Mouse (Mus musculus): ENCODE results near the gene Nhsl2. TPM values are rescaled to one million over a fixed set of nuclear protein-coding genes. Genes with fewer than 3 reads are reported as not detected.

Gene Nhsl2
- polyA plus RNA-seq, 1 experiment from 2014 or later = 13.0 TPM

- Histone ChIP-seq H3K9me3 (no peaks in the 10 kb centered on the region), H3K9ac (no peak overlapping the region), H3K27ac (no peak overlapping the region; the same call in 1 of the 2 replicates), H3K4me2 (no peak overlapping the region), H3K36me3 (no peaks in the 10 kb centered on the region), H3K4me1 (no peaks in the 10 kb centered on the region), H3K27me3 (peaks cover 57% of the 10 kb centered on the region), H3K4me3 (no peak overlapping the region)
- ATAC-seq (ENCODE audit: insufficient number of reproducible peaks, insufficient read depth, low FRiP score, low TSS enrichment, low read depth) = no peak
- 40% methylated on average over 2 of the region's 2 CpGs for WGBS
Measured at GRCm38 (mm10) chrX:101874901-101875300, 25.7 kb downstream of the Nhsl2 start.

GRCm38 (mm10) chrX:101876136-101876535, 27.0 kb downstream of the Nhsl2 start:
- Histone ChIP-seq H3K27me3 (peaks cover 62% of the 10 kb centered on the region), H3K4me3 (no peak overlapping the region), H3K4me2 (no peak overlapping the region), H3K9ac (no peak overlapping the region), H3K9me3 (no peaks in the 10 kb centered on the region), H3K27ac (no peak overlapping the region), H3K4me1 (no peaks in the 10 kb centered on the region), H3K36me3 (no peaks in the 10 kb centered on the region)
- ATAC-seq (ENCODE audit: insufficient number of reproducible peaks, insufficient read depth, low FRiP score, low TSS enrichment, low read depth) = no peak
- WGBS = 56% methylated on average over 2 of the region's 2 CpGs

- Histone ChIP-seq H3K9me3 (no peaks in the 10 kb centered on the region), H3K4me3 (no peak overlapping the region), H3K36me3 (no peaks in the 10 kb centered on the region), H3K4me2 (no peak overlapping the region), H3K27me3 (peaks cover 62% of the 10 kb centered on the region), H3K27ac (no peak overlapping the region), H3K9ac (no peak overlapping the region), H3K4me1 (no peaks in the 10 kb centered on the region)
- 87% methylated on average over 4 of the region's 4 CpGs for WGBS
- no peak for ATAC-seq (ENCODE audit: insufficient number of reproducible peaks, insufficient read depth, low FRiP score, low TSS enrichment, low read depth)
Measured at GRCm38 (mm10) chrX:101877840-101878239, 28.7 kb downstream of the Nhsl2 start.

- Histone ChIP-seq H3K9me3 (no peaks in the 10 kb centered on the region), H3K4me2 (no peak overlapping the region), H3K27ac (no peak overlapping the region), H3K4me3 (no peak overlapping the region), H3K27me3 (peaks cover 61% of the 10 kb centered on the region), H3K4me1 (no peaks in the 10 kb centered on the region), H3K9ac (no peak overlapping the region), H3K36me3 (no peaks in the 10 kb centered on the region)
- WGBS = 71% methylated on average over 4 of the region's 4 CpGs
- no peak for ATAC-seq (ENCODE audit: insufficient number of reproducible peaks, insufficient read depth, low FRiP score, low TSS enrichment, low read depth)
Measured at GRCm38 (mm10) chrX:101878546-101878945, 29.4 kb downstream of the Nhsl2 start.

- no peak overlapping the region for H3K9ac ChIP-seq
- H3K4me1 ChIP-seq = no peaks in the 10 kb centered on the region
- WGBS = 52% methylated on average over 3 of the region's 3 CpGs
- no peak for ATAC-seq (ENCODE audit: insufficient number of reproducible peaks, insufficient read depth, low FRiP score, low TSS enrichment, low read depth)
- H3K27me3 ChIP-seq = peaks cover 53% of the 10 kb centered on the region
- H3K36me3 ChIP-seq = no peaks in the 10 kb centered on the region
- H3K4me2 ChIP-seq = no peak overlapping the region
- H3K9me3 ChIP-seq = no peaks in the 10 kb centered on the region
- H3K27ac ChIP-seq = no peak overlapping the region
- no peak overlapping the region for H3K4me3 ChIP-seq
Measured at GRCm38 (mm10) chrX:101882141-101882751, 33.1 kb downstream of the Nhsl2 start.

- H3K36me3 ChIP-seq = no peaks in the 10 kb centered on the region
- ATAC-seq (ENCODE audit: insufficient number of reproducible peaks, insufficient read depth, low FRiP score, low TSS enrichment, low read depth) = no peak
- no peak overlapping the region for H3K9ac ChIP-seq
- H3K4me3 ChIP-seq = no peak overlapping the region
- no peak overlapping the region for H3K27ac ChIP-seq
- WGBS = 39% methylated on average over 4 of the region's 4 CpGs
- no peaks in the 10 kb centered on the region for H3K9me3 ChIP-seq
- H3K27me3 ChIP-seq = peaks cover 52% of the 10 kb centered on the region
- no peak overlapping the region for H3K4me2 ChIP-seq
- H3K4me1 ChIP-seq = no peaks in the 10 kb centered on the region
Measured at GRCm38 (mm10) chrX:101889384-101889783, 40.2 kb downstream of the Nhsl2 start.

GRCm38 (mm10) chrX:101889813-101890469, 40.8 kb downstream of the Nhsl2 start:
- no peak overlapping the region for H3K9ac ChIP-seq
- H3K4me1 ChIP-seq = no peaks in the 10 kb centered on the region
- H3K36me3 ChIP-seq = no peaks in the 10 kb centered on the region
- no peak for ATAC-seq (ENCODE audit: insufficient number of reproducible peaks, insufficient read depth, low FRiP score, low TSS enrichment, low read depth)
- no peak overlapping the region for H3K27ac ChIP-seq
- WGBS = 77% methylated on average over 4 of the region's 4 CpGs
- no peak overlapping the region for H3K4me2 ChIP-seq
- H3K4me3 ChIP-seq = no peak overlapping the region
- no peaks in the 10 kb centered on the region for H3K9me3 ChIP-seq
- H3K27me3 ChIP-seq = peaks cover 55% of the 10 kb centered on the region

GRCm38 (mm10) chrX:101893796-101894195, 44.6 kb downstream of the Nhsl2 start:
- Histone ChIP-seq H3K4me3 (no peak overlapping the region), H3K27ac (no peak overlapping the region)

GRCm38 (mm10) chrX:101898341-101898740, 49.2 kb downstream of the Nhsl2 start:
- WGBS = 57% methylated on average over 4 of the region's 4 CpGs
- Histone ChIP-seq H3K36me3 (no peaks in the 10 kb centered on the region), H3K9ac (no peak overlapping the region), H3K4me2 (no peak overlapping the region), H3K4me3 (no peak overlapping the region), H3K4me1 (peaks cover 4% of the 10 kb centered on the region; the same call in 1 of the 2 replicates), H3K9me3 (no peaks in the 10 kb centered on the region), H3K27me3 (peaks cover 64% of the 10 kb centered on the region), H3K27ac (no peak overlapping the region)
- no peak for ATAC-seq (ENCODE audit: insufficient number of reproducible peaks, insufficient read depth, low FRiP score, low TSS enrichment, low read depth)

More at GRCm38 (mm10) chrX:101893796-101894195, 44.6 kb downstream of the Nhsl2 start:
- Histone ChIP-seq H3K9ac (no peak overlapping the region), H3K9me3 (no peaks in the 10 kb centered on the region), H3K4me2 (no peak overlapping the region), H3K4me1 (no peaks in the 10 kb centered on the region), H3K36me3 (no peaks in the 10 kb centered on the region), H3K27me3 (peaks cover 49% of the 10 kb centered on the region)
- 83% methylated on average over 7 of the region's 7 CpGs for WGBS
- ATAC-seq (ENCODE audit: insufficient number of reproducible peaks, insufficient read depth, low FRiP score, low TSS enrichment, low read depth) = no peak

- Histone ChIP-seq H3K9ac (no peak overlapping the region), H3K4me3 (no peak overlapping the region), H3K36me3 (no peaks in the 10 kb centered on the region), H3K9me3 (no peaks in the 10 kb centered on the region), H3K27ac (no peak overlapping the region), H3K4me2 (no peak overlapping the region), H3K27me3 (peaks cover 65% of the 10 kb centered on the region), H3K4me1 (peaks cover 4% of the 10 kb centered on the region; the same call in 1 of the 2 replicates)
- 64% methylated on average over 7 of the region's 7 CpGs for WGBS
- no peak for ATAC-seq (ENCODE audit: insufficient number of reproducible peaks, insufficient read depth, low FRiP score, low TSS enrichment, low read depth)
Measured at GRCm38 (mm10) chrX:101901806-101902490, 52.8 kb downstream of the Nhsl2 start.

- 75% methylated on average over 4 of the region's 4 CpGs for WGBS
- Histone ChIP-seq H3K4me2 (no peak overlapping the region), H3K27me3 (peaks cover 66% of the 10 kb centered on the region), H3K4me1 (peaks cover 4% of the 10 kb centered on the region; the same call in 1 of the 2 replicates), H3K4me3 (no peak overlapping the region), H3K27ac (no peak overlapping the region), H3K9me3 (no peaks in the 10 kb centered on the region), H3K36me3 (no peaks in the 10 kb centered on the region), H3K9ac (no peak overlapping the region)
- ATAC-seq (ENCODE audit: insufficient number of reproducible peaks, insufficient read depth, low FRiP score, low TSS enrichment, low read depth) = no peak
Measured at GRCm38 (mm10) chrX:101902597-101902996, 53.4 kb downstream of the Nhsl2 start.

GRCm38 (mm10) chrX:101907301-101907700, 58.1 kb downstream of the Nhsl2 start:
- Histone ChIP-seq H3K9me3 (no peaks in the 10 kb centered on the region), H3K9ac (no peak overlapping the region), H3K27me3 (peaks cover 43% of the 10 kb centered on the region), H3K4me1 (no peaks in the 10 kb centered on the region), H3K36me3 (no peaks in the 10 kb centered on the region), H3K4me2 (no peak overlapping the region), H3K4me3 (no peak overlapping the region), H3K27ac (no peak overlapping the region)
- 59% methylated on average over 5 of the region's 5 CpGs for WGBS
- no peak for ATAC-seq (ENCODE audit: insufficient number of reproducible peaks, insufficient read depth, low FRiP score, low TSS enrichment, low read depth)

All from embryonic facial prominence, embryonic 13.5 days (tissue).